Mouse (Mus musculus) hindbrain, postnatal 0 days (tissue): ENCODE results near the gene Tmem150a. TPM values are rescaled to one million over a fixed set of nuclear protein-coding genes. Genes with fewer than 3 reads are reported as not detected.

Source experiments
- ATAC-seq: fragments of 200-750 bp; cut with Nextera tagmentation; 2 replicates; pipeline ENCODE4 v1.8.0; 2017; ENCODE audit warnings: mild to moderate bottlenecking, moderate TSS enrichment, moderate library complexity
- DNase-seq: peaks from one replicate; pipeline ENCODE4 v3.0.0-alpha.2; 2015; ENCODE audit warnings: low spot score
- H3K27ac ChIP-seq: fragments of 300-500 bp; sonication (generic); 2 replicates; pipeline ENCODE4 v1.5.1; 2014; ENCODE audit warnings: mild to moderate bottlenecking
- H3K27me3 ChIP-seq: fragments of 300-500 bp; sonication (generic); 2 replicates; pipeline ENCODE4 v1.6.1; 2014; ENCODE audit warnings: low read length, mixed read lengths; ENCODE audit not compliant: insufficient read depth
- H3K36me3 ChIP-seq: fragments of 300-500 bp; sonication (generic); 2 replicates; pipeline ENCODE4 v1.6.1; 2014; ENCODE audit warnings: low read length, mixed read lengths; ENCODE audit not compliant: insufficient read depth
- H3K4me1 ChIP-seq: fragments of 300-500 bp; sonication (generic); 2 replicates; pipeline ENCODE4 v1.6.1; 2014; ENCODE audit warnings: antibody characterized with exemption, low read length, mixed read lengths; ENCODE audit not compliant: insufficient read depth
- H3K4me2 ChIP-seq: fragments of 300-500 bp; sonication (generic); 2 replicates; pipeline ENCODE4 v1.6.1; 2014; ENCODE audit warnings: low read depth, mild to moderate bottlenecking, low read length, moderate library complexity, mixed read lengths
- H3K4me3 ChIP-seq: fragments of 300-500 bp; sonication (generic); 2 replicates; pipeline ENCODE4 v1.5.1; 2014; ENCODE audit warnings: low read length
- H3K9ac ChIP-seq: fragments of 300-500 bp; sonication (generic); replicated peaks from 2 replicates; pipeline ENCODE4 v1.6.1; 2014; ENCODE audit warnings: mild to moderate bottlenecking, low read length, moderate library complexity, mixed read lengths
- H3K9me3 ChIP-seq: fragments of 300-500 bp; sonication (generic); 2 replicates; pipeline ENCODE4 v1.6.1; 2016; ENCODE audit warnings: low read length, mixed read lengths
- CTCF ChIP-seq: IDR thresholded peaks from 2 replicates; pipeline ENCODE4 v1.5.1; 2016; ENCODE audit warnings: antibody characterized with exemption, control low read depth, low read depth
- WGBS: fragments of 180-500 bp; shearing (Covaris S2); extraction: QIAGEN DNeasy Blood & Tissue Kit; methylation state at CpG from one replicate; pipeline ENCODE4 v1.1.7; 2014; 5-methylcytosine and 5-hydroxymethylcytosine counted together
- polyA plus RNA-seq: library from polyadenylated mRNA; unstranded; fragments of >200 nt; fragmentation: Nextera tagmentation; extraction: Ambion mirVana; gene quantifications from 2 replicates; pipeline ENCODE4 v1.2.1, GENCODE M21; 2015
- total RNA-seq: library from RNA; depleted of rRNA; stranded (reverse); fragments of >200 nt; gene quantifications from 2 replicates; pipeline ENCODE4 v1.2.3, GENCODE M21; 2014

Tmem150a gene
- total and polyA plus RNA-seq, 2 experiments from 2014 or later = 15.3 to 35.3 TPM

- no peak for TF ChIP-seq CTCF
- H3K4me3 ChIP-seq = peak overlapping the region; percentile 40
- H3K27me3 ChIP-seq = peaks cover 4% of the 10 kb centered on the region
- DNase-seq (no peak), ATAC-seq (no peak)
- 53% methylated on average over 7 of the region's 7 CpGs for WGBS
- no peaks in the 10 kb centered on the region for H3K4me1 ChIP-seq
- H3K9ac ChIP-seq = peak overlapping the region; percentile 45; the same call in 1 of the 2 replicates
- 0 out of 2 replicates have a peak overlapping the region, but pooled peaks have one; percentile 29 for H3K27ac ChIP-seq
- no peaks in the 10 kb centered on the region for H3K9me3 ChIP-seq
- H3K4me2 ChIP-seq = peak overlapping the region; percentile 58
- H3K36me3 ChIP-seq = no peaks in the 10 kb centered on the region
Observed at GRCm38 (mm10) chr6:72379377-72380130, 24.3 kb downstream of the Tmem150a start.

DNA sequence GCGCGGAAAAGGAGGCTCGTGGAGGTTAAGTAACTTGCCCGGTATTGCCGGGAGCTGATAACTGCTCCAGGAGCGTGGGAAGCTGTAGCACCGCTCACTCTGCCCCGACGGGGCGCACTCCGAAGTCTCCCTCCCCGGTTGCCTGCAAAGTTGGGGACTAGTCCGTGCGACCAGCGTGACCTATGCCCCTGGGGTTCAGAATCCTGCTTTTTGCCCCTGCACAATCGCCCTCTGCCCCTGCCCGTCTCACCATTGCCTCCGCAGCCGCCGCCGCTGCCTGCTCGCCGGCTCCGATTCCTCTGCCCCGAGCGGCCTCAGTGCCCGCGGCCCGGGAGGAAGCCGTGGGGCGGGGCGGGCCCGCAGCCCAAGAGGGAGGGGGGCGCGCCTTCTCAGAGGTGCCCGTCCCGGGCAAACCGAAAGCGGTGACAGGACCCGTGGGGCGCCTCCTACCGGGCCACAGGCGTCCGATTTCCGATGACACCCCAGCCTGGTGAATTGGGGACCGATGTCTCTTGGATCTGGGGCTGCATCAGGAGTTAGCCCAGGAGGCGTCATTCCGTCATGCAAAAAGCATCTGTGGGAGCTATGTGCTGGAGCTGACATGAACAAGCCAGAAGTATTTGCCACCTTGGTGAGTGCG, 25.0 kb downstream of the Tmem150a start, which contains the start of gene Vamp5:
Gene Vamp5, minus strand, starts transcription at position 338 of the 640 bp plus-strand sequence.
- Histone ChIP-seq H3K27me3 (peaks cover 4% of the 10 kb centered on the region), H3K4me3 (peak within 1 kb of the TSS; percentile 40), H3K27ac (0 out of 2 replicates have a peak within 1 kb of the TSS, but pooled peaks have one; percentile 29), H3K4me1 (no peaks in the 10 kb centered on the region), H3K9ac (peak within 1 kb of the TSS; percentile 45; the same call in 1 of the 2 replicates), H3K9me3 (no peaks in the 10 kb centered on the region), H3K4me2 (peak within 1 kb of the TSS; percentile 58), H3K36me3 (no peaks in the 10 kb centered on the region)
- DNase-seq (peak; percentile 41), ATAC-seq (peak; percentile 80)
- TF ChIP-seq CTCF = no peak
- 3% methylated on average over 48 of the region's 49 CpGs for WGBS

- H3K4me1 ChIP-seq = no peaks in the 10 kb centered on the region
- no peak overlapping the region for H3K27ac ChIP-seq
- DNase-seq (no peak), ATAC-seq (no peak)
- no peaks in the 10 kb centered on the region for H3K36me3 ChIP-seq
- no peak overlapping the region for H3K4me3 ChIP-seq
- no peaks in the 10 kb centered on the region for H3K9me3 ChIP-seq
- peaks cover 4% of the 10 kb centered on the region for H3K27me3 ChIP-seq
- H3K9ac ChIP-seq = no peak overlapping the region
- TF ChIP-seq CTCF = no peak
- no peak overlapping the region for H3K4me2 ChIP-seq
- WGBS = 85% methylated on average over 6 of the region's 6 CpGs
Observed at GRCm38 (mm10) chr6:72382494-72382893, 27.2 kb downstream of the Tmem150a start.

GRCm38 (mm10) chr6:72383142-72383820, 28.0 kb downstream of the Tmem150a start:
- Histone ChIP-seq H3K27me3 (peaks cover 4% of the 10 kb centered on the region), H3K4me1 (no peaks in the 10 kb centered on the region), H3K27ac (no peak overlapping the region), H3K36me3 (no peaks in the 10 kb centered on the region), H3K4me3 (no peak overlapping the region), H3K9ac (no peak overlapping the region), H3K9me3 (no peaks in the 10 kb centered on the region), H3K4me2 (no peak overlapping the region)
- no peak for DNase-seq
- no peak for TF ChIP-seq CTCF
- 81% methylated on average over 6 of the region's 6 CpGs for WGBS
- no peak for ATAC-seq

DNA sequence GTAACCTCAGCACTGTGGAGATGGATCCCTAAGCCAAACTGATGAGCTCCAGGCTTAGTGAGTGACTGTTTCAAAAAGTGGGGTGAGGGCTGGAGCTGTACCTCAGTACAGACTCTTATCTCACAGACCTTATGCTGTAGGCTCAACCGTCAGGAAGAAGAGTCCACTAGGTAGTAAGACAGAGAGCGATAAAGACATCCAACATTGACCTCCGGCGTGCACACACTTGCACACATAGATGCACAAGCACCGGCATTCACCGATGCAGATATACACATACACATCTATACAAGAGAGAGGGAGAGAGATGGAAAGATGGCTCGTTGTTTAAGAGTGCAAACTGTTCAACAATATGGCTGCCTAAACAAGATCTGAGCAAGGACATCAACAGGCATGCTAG, 28.7 kb downstream of the Tmem150a start:
- WGBS = 91% methylated on average over 7 of the region's 7 CpGs
- ATAC-seq (no peak), DNase-seq (no peak)
- H3K27ac ChIP-seq = no peak overlapping the region
- H3K36me3 ChIP-seq = no peaks in the 10 kb centered on the region
- no peak overlapping the region for H3K4me2 ChIP-seq
- no peaks in the 10 kb centered on the region for H3K9me3 ChIP-seq
- TF ChIP-seq CTCF = no peak
- no peak overlapping the region for H3K4me3 ChIP-seq
- H3K9ac ChIP-seq = no peak overlapping the region
- H3K4me1 ChIP-seq = no peaks in the 10 kb centered on the region
- peaks cover 4% of the 10 kb centered on the region for H3K27me3 ChIP-seq

- no peak overlapping the region for H3K4me3 ChIP-seq
- 0 out of 2 replicates have a peak, but pooled peaks cover 5% of the 10 kb centered on the region for H3K4me1 ChIP-seq
- no peak overlapping the region for H3K9ac ChIP-seq
- DNase-seq (no peak), ATAC-seq (no peak)
- peaks cover 5% of the 10 kb centered on the region; the same call in 1 of the 2 replicates for H3K27me3 ChIP-seq
- no peaks in the 10 kb centered on the region for H3K9me3 ChIP-seq
- H3K36me3 ChIP-seq = no peaks in the 10 kb centered on the region
- H3K4me2 ChIP-seq = no peak overlapping the region
- H3K27ac ChIP-seq = no peak overlapping the region
- TF ChIP-seq CTCF = no peak
- WGBS = 89% methylated on average over 4 of the region's 4 CpGs
Observed at GRCm38 (mm10) chr6:72385258-72385657, 30.0 kb downstream of the Tmem150a start.
